Mouse (Mus musculus) thymus, postnatal 14 days (tissue): ENCODE data around the gene Grm2.
A peak's percentile ranks its signal among the peaks of the same experiment; 100 is the strongest.

Source experiments
- DNase-seq: peaks from one replicate; pipeline ENCODE4 v3.0.0; 2021

Gene Grm2

GRCm38 (mm10) chr9:106655884-106656720 is at the start of gene Grm2:
Grm2 (minus strand) TSS chr9:106656082.
- peak; percentile 58 for DNase-seq

GRCm38 (mm10) chr9:106692973-106693481 is 37.1 kb upstream of the Grm2 start:
- no peak for DNase-seq

- DNase-seq: no peak
Measured at GRCm38 (mm10) chr9:106688834-106689233, 33.0 kb upstream of the Grm2 start.

GRCm38 (mm10) chr9:106686983-106687650 is 31.2 kb upstream of the Grm2 start:
- DNase-seq: peak; percentile 79

- DNase-seq: peak; percentile 90
Measured at GRCm38 (mm10) chr9:106685249-106686101, 29.6 kb upstream of the Grm2 start, which contains the start of gene Tex264. Tex264 (minus strand) TSS chr9:106685927.

- peak; percentile 33 for DNase-seq
Measured at GRCm38 (mm10) chr9:106684918-106685248, 29.0 kb upstream of the Grm2 start.

GRCm38 (mm10) chr9:106684093-106684872 is 28.4 kb upstream of the Grm2 start:
- no peak for DNase-seq

GRCm38 (mm10) chr9:106681026-106681425 is 25.1 kb upstream of the Grm2 start:
- no peak for DNase-seq

GRCm38 (mm10) chr9:106678242-106678641 is 22.4 kb upstream of the Grm2 start:
- no peak for DNase-seq

GRCm38 (mm10) chr9:106677702-106678101 is 21.8 kb upstream of the Grm2 start:
- DNase-seq: no peak

- no peak for DNase-seq
Measured at GRCm38 (mm10) chr9:106676571-106676970, 20.7 kb upstream of the Grm2 start.

GRCm38 (mm10) chr9:106675965-106676364 is 20.1 kb upstream of the Grm2 start:
- no peak for DNase-seq

GRCm38 (mm10) chr9:106675480-106675879 is 19.6 kb upstream of the Grm2 start:
- DNase-seq: peak; percentile 80

GRCm38 (mm10) chr9:106673860-106674259 is 18.0 kb upstream of the Grm2 start:
- no peak for DNase-seq

GRCm38 (mm10) chr9:106664856-106665255 is 9.0 kb upstream of the Grm2 start:
- DNase-seq: no peak

- DNase-seq: no peak
Measured at GRCm38 (mm10) chr9:106664433-106664832, 8.6 kb upstream of the Grm2 start.

GRCm38 (mm10) chr9:106663200-106663599 is 7.3 kb upstream of the Grm2 start:
- no peak for DNase-seq

- no peak for DNase-seq
Measured at GRCm38 (mm10) chr9:106659935-106660334, 4.1 kb upstream of the Grm2 start.

GRCm38 (mm10) chr9:106659441-106659840 is 3.6 kb upstream of the Grm2 start:
- no peak for DNase-seq

GRCm38 (mm10) chr9:106657592-106657991 is 1.7 kb upstream of the Grm2 start:
- DNase-seq: no peak

GRCm38 (mm10) chr9:106656820-106657219 is 938 bp upstream of the Grm2 start:
- no peak for DNase-seq

GRCm38 (mm10) chr9:106652720-106653119 is 3.2 kb downstream of the Grm2 start:
- no peak for DNase-seq
